Mouse (Mus musculus): Measurements from ENCODE around the gene Kirrel.

Kirrel gene

GRCm38 (mm10) chr3:87168756-87169155 is 5.8 kb downstream of the Kirrel start:
- DNase-seq (ENCODE audit: inconsistent age in 2 of 2, low spot score in 1 of 2), result no peak

- DNase-seq (ENCODE audit: inconsistent age in 2 of 2, low spot score in 1 of 2), result peak in 1 of 2 experiments; percentile 16
These were observed 6.9 kb downstream of the Kirrel start for GRCm38 (mm10) chr3:87167621-87168020.

DNA sequence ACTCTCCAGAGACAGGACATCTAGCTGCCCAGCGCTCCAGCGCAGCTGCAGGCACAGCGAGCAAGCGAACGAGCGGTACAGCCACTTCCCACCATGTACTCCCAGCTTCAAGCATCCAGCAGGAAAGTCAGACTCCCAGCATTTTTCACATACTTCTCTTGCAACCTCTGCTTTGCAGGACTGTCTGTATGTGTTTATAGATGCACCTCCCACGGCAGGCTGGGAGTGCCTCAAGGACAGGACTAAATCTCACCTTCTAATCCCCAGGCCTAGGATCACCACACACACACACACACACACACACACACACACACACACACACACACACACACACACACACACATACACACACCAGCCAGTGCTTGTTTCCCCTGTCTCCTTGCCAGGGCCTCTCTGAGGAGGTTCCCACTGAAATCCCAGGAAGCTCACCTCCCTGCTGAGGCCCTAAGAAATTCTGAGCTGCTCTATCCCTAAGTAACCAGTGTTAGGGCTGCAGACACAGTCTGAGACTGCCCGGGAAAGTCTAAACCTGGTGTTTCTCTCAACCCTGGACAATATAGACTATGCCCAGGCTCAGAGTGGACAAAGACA is 9.2 kb downstream of the Kirrel start:
- DNase-seq (ENCODE audit: inconsistent age in 2 of 2, low spot score in 1 of 2), result peak; percentile 7 to 57

GRCm38 (mm10) chr3:87164099-87164815 is 10.3 kb downstream of the Kirrel start:
- peak in 1 of 2 experiments; percentile 27 for DNase-seq (ENCODE audit: inconsistent age in 2 of 2, low spot score in 1 of 2)

DNA sequence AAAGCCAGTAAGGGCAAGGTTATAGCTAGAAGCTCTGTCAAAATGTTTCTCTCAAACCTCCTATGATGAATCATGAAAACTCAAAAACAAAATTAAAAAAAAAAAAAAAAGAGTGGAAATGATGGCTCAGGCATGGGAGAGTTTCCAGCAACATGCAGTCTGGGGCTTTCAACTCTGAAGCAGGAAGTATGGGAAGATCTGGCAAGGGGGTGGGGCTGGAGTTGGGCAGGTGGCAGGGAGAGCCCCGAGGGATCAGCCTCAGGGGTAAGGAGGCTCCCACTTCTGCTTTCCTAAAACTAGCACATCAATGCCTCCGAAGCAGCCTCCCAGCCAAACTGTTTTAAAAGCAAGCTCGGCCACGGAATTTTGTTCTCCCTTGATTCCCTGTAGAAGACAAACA is 11.4 kb downstream of the Kirrel start:
- DNase-seq (ENCODE audit: inconsistent age in 2 of 2, low spot score in 1 of 2), result peak in 1 of 2 experiments; percentile 39

DNA sequence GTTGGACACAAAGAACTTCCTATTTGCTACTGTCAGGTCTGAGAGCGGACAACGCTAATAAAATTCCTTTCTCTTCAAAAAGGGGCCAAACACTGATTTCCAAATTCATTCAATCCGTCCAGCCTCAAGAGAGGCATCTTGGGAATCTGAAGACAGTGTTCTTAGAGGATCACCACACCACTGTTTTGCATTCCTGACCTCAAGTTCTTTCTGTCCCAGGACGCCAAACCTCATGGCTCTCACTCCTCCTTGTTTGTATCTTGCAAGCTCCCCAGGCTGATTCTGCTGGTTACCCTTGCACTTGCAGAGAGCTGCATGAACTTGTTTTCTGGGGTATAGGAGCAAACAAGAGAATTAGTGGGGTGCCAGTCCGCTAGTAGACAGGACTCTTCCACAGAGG is 12.2 kb downstream of the Kirrel start:
- DNase-seq (ENCODE audit: inconsistent age in 2 of 2, low spot score in 1 of 2), result no peak

- DNase-seq (ENCODE audit: inconsistent age in 2 of 2, low spot score in 1 of 2), result peak in 1 of 2 experiments; percentile 21
These were observed 12.9 kb downstream of the Kirrel start for GRCm38 (mm10) chr3:87161601-87162000.

GRCm38 (mm10) chr3:87160819-87161509 is 13.6 kb downstream of the Kirrel start:
- peak in 1 of 2 experiments; percentile 30 for DNase-seq (ENCODE audit: inconsistent age in 2 of 2, low spot score in 1 of 2)

DNA sequence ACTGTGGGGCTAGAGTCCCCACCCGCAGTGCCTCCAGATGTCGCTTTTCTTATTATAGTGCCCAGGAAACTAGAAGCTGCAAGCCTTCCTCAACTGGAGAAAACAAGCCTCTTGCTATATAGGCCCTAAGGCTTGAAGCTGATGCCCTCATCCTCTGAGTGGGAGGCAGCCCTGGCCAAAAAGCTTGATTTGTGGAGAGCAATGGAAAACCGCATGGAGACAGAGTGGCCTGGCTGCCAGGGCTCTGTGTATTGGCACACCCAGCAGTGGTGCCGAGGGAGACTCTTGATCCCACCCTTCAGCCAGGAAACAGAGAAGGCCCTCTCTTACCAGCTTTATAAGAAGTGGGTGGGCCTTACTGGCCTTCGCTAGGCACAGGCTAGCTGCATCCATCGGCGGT is 15.4 kb downstream of the Kirrel start:
- peak in 1 of 2 experiments; percentile 38 for DNase-seq (ENCODE audit: inconsistent age in 2 of 2, low spot score in 1 of 2)

GRCm38 (mm10) chr3:87157767-87158291 is 16.7 kb downstream of the Kirrel start:
- peak; percentile 75 to 93 for DNase-seq (ENCODE audit: inconsistent age in 2 of 2, low spot score in 1 of 2)

GRCm38 (mm10) chr3:87157297-87157696 is 17.2 kb downstream of the Kirrel start:
- DNase-seq (ENCODE audit: inconsistent age in 2 of 2, low spot score in 1 of 2), result peak; percentile 39 to 65

DNA sequence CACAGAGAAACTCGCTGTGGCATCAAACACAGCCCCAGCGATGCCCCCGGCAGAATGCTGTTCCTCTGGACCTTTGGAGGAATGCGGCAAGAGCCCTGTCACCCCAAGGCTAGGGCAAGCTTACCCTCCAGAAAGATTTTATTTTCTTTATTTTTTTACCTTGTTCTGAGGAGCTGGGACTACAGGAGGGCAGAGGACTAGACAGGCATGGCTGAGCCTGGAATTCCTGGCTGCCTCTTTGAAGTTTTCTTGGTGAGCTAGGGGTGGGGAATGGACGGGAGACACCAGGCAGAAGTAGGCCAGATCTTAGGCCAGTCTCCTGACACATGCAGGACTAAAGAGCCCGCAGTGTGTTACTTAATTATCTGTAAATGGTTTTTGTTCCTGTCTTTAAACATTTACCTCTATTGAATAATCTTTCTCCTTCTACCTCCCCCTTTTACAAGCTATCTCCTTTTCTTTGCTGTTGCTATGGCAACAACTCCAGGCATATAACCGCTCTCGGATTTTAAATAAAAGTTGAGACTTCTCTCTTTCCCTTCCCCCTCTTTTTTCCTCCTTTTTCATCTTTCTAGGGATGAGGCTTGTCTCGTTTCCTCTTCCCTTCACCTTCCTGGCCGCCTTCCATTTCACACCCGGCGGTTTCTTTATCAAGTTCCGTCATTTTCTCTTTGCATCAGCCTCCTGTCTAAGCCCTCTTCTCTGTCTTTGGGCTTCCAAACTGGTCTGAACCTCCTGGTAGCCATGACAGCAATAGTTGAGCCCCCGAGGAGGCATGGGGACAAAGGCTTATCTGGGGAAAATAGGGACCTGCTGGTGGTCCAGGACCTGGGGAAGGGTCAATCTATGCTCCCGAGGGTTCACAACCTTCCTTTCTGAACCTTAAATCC is 19.9 kb downstream of the Kirrel start:
- peak in 1 of 2 experiments; percentile 63 for DNase-seq (ENCODE audit: inconsistent age in 2 of 2, low spot score in 1 of 2)

- no peak for DNase-seq (ENCODE audit: inconsistent age in 2 of 2, low spot score in 1 of 2)
These were observed 21.5 kb downstream of the Kirrel start for GRCm38 (mm10) chr3:87153038-87153437.

- DNase-seq (ENCODE audit: inconsistent age in 2 of 2, low spot score in 1 of 2), result no peak
These were observed 22.3 kb downstream of the Kirrel start for GRCm38 (mm10) chr3:87152111-87152738.

DNA sequence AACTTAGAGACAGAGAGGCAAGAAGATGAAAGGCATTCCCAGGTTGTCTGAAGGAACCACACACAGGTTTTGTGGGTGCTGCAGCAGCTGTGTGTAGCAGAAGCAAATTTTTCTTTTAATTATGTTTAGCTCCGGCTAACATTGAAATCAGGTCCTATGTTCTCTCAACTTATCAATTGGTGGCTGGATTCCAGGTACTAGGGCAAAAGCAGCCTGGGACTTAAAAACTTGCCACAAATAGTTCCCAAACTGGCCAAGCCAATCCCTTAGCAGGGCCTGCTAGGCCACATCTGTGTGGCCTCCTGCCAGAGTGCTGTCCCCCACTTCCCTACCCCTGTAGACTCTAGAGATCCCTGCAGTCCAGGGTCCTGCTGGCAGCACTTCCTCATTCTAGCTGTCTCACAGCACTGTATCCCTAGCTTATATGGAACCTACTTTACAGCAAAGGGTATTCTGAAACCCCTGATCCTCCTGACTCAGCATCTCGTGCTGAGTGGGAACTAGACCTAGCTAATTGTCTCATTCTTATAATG is 23.2 kb downstream of the Kirrel start:
- no peak for DNase-seq (ENCODE audit: inconsistent age in 2 of 2, low spot score in 1 of 2)

DNA sequence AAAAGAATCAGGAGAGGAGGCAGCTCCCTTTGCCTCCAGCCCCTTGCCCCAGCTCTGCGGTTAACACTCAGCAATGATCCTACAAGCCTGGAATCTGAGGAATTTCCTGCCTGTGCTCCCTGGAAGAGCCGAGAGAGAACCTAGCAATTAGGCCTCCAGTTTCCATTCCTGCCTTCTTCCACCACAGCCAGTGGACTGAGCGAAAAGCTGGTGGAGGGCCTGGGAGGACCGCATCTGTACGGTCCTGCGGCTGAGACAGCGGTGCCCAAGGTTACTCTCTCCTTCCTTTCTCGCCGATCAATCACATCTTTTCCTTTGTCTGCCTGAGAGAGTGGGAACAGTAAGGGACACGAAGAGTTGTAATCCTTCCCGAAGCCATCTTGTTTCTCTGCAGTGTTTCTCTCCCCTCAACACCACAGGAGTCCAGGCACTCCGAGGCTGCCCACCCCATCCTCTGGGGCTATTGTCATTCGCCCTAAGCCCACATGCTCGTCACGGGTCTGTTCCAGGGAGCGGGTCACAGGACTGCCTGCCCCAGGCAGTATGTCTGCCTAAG is 23.8 kb downstream of the Kirrel start:
- DNase-seq (ENCODE audit: inconsistent age in 2 of 2, low spot score in 1 of 2), result peak; percentile 71 to 76

DNA sequence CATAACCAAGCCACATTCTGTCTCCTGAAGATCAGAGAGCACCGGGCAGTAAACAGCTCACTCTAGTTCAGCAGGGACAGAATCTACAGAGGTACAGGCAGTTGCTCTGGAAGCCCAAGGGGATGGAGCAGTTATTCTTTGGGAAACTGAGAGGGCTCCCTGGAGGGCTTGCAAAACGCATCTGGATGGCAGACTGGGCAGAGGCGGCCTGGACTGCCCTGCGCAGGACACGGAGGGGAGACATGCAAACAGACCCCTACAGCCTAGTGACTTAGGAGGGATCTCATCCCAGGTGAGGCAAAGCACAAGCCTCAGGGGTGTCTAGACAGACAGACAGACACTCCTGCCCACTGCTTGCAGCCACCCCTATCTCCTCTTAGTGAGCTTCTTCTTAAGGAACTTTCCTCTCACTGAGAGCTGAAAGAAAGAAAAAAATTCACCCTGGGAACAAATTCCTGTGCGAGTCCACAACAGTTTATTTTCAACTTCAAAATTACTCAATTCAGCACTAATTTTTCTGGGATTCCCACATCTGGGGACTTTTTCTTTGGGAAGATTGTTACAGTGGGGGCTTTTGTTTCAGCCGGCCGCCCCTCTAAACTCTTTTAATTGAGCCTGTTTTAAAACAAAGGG is 24.4 kb downstream of the Kirrel start:
- no peak for DNase-seq (ENCODE audit: inconsistent age in 2 of 2, low spot score in 1 of 2)

DNA sequence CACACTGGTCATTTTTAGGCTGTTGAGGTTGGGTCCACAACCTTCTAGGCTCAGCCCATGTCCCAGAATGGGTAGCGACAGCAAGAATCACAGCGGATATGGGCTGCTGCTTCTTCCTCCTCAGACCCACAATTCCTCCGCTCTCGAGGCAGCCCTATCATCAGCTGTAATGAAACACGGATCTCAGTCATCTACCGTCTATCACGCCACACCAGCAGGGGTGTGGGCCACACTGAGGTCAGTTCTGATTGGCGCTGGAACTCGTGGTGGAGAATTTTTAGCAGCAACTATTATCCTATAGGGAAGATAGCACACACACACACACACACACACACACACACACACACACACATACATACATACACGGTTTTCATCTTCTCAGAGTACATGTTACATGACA is 25.1 kb downstream of the Kirrel start:
- no peak for DNase-seq (ENCODE audit: inconsistent age in 2 of 2, low spot score in 1 of 2)

Data from adrenal gland, adult (tissue).